Mouse (Mus musculus): Measurements from ENCODE around the gene Sstr4. TPM values are rescaled to one million over a fixed set of nuclear protein-coding genes. Genes with fewer than 3 reads are reported as not detected.

Gene Sstr4
- polyA plus RNA-seq, 1 experiment from 2014 or later: 3.5 TPM

- 83% methylated on average over 4 of the region's 4 CpGs for WGBS
- no peak overlapping the region for H3K9ac ChIP-seq (replicated peaks; ENCODE audit: low read depth, low read length)
- no peaks in the 10 kb centered on the region for H3K27me3 ChIP-seq (ENCODE audit: control insufficient read depth, insufficient read depth, low read length)
- no peaks in the 10 kb centered on the region for H3K9me3 ChIP-seq (ENCODE audit: control insufficient read depth, low read length)
- H3K4me2 ChIP-seq (ENCODE audit: low read depth, low read length): no peak overlapping the region
- H3K4me1 ChIP-seq (ENCODE audit: control insufficient read depth, insufficient read depth, low read length): no peaks in the 10 kb centered on the region
- no peaks in the 10 kb centered on the region for H3K36me3 ChIP-seq (ENCODE audit: control insufficient read depth, insufficient read depth, low read length)
- H3K27ac ChIP-seq (ENCODE audit: low read depth, low read length): no peak overlapping the region
- no peak for ATAC-seq (ENCODE audit: low read depth)
- no peak overlapping the region for H3K4me3 ChIP-seq (ENCODE audit: low read depth, low read length)
These were observed 23.2 kb upstream of the Sstr4 start for GRCm38 (mm10) chr2:148371743-148372630.

- H3K27me3 ChIP-seq (ENCODE audit: control insufficient read depth, insufficient read depth, low read length): no peaks in the 10 kb centered on the region
These were observed 21.5 kb upstream of the Sstr4 start for GRCm38 (mm10) chr2:148373602-148374071.

GRCm38 (mm10) chr2:148375326-148376150 lies 19.6 kb upstream of the Sstr4 start:
- H3K36me3 ChIP-seq (ENCODE audit: control insufficient read depth, insufficient read depth, low read length): no peaks in the 10 kb centered on the region
- H3K9me3 ChIP-seq (ENCODE audit: control insufficient read depth, low read length): no peaks in the 10 kb centered on the region
- H3K4me1 ChIP-seq (ENCODE audit: control insufficient read depth, insufficient read depth, low read length): no peaks in the 10 kb centered on the region
- no peak overlapping the region for H3K4me3 ChIP-seq (ENCODE audit: low read depth, low read length)
- H3K4me2 ChIP-seq (ENCODE audit: low read depth, low read length): no peak overlapping the region
- H3K9ac ChIP-seq (replicated peaks; ENCODE audit: low read depth, low read length): no peak overlapping the region
- no peak overlapping the region for H3K27ac ChIP-seq (ENCODE audit: low read depth, low read length)
- no peak for ATAC-seq (ENCODE audit: low read depth)
- H3K27me3 ChIP-seq (ENCODE audit: control insufficient read depth, insufficient read depth, low read length): no peaks in the 10 kb centered on the region
- WGBS: 76% methylated on average over 10 of the region's 10 CpGs

More at GRCm38 (mm10) chr2:148373602-148374071, 21.5 kb upstream of the Sstr4 start:
- no peaks in the 10 kb centered on the region for H3K9me3 ChIP-seq (ENCODE audit: control insufficient read depth, low read length)
- 78% methylated on average over 2 of the region's 2 CpGs for WGBS
- H3K36me3 ChIP-seq (ENCODE audit: control insufficient read depth, insufficient read depth, low read length): no peaks in the 10 kb centered on the region
- no peak overlapping the region for H3K9ac ChIP-seq (replicated peaks; ENCODE audit: low read depth, low read length)
- no peak overlapping the region for H3K4me2 ChIP-seq (ENCODE audit: low read depth, low read length)
- no peak for ATAC-seq (ENCODE audit: low read depth)
- H3K27ac ChIP-seq (ENCODE audit: low read depth, low read length): no peak overlapping the region
- H3K4me1 ChIP-seq (ENCODE audit: control insufficient read depth, insufficient read depth, low read length): no peaks in the 10 kb centered on the region
- no peak overlapping the region for H3K4me3 ChIP-seq (ENCODE audit: low read depth, low read length)

- no peak overlapping the region for H3K4me3 ChIP-seq (ENCODE audit: low read depth, low read length)
- H3K9me3 ChIP-seq (ENCODE audit: control insufficient read depth, low read length): no peaks in the 10 kb centered on the region
- no peak overlapping the region for H3K4me2 ChIP-seq (ENCODE audit: low read depth, low read length)
- no peak overlapping the region for H3K9ac ChIP-seq (replicated peaks; ENCODE audit: low read depth, low read length)
- ATAC-seq (ENCODE audit: low read depth): no peak
- 85% methylated on average over 1 of the region's 1 CpGs for WGBS
- no peaks in the 10 kb centered on the region for H3K36me3 ChIP-seq (ENCODE audit: control insufficient read depth, insufficient read depth, low read length)
- H3K4me1 ChIP-seq (ENCODE audit: control insufficient read depth, insufficient read depth, low read length): no peaks in the 10 kb centered on the region
- H3K27me3 ChIP-seq (ENCODE audit: control insufficient read depth, insufficient read depth, low read length): no peaks in the 10 kb centered on the region
- H3K27ac ChIP-seq (ENCODE audit: low read depth, low read length): no peak overlapping the region
These were observed 16.3 kb upstream of the Sstr4 start for GRCm38 (mm10) chr2:148378817-148379342.

GRCm38 (mm10) chr2:148379899-148380413 lies 15.2 kb upstream of the Sstr4 start:
- no peaks in the 10 kb centered on the region for H3K36me3 ChIP-seq (ENCODE audit: control insufficient read depth, insufficient read depth, low read length)
- no peak for ATAC-seq (ENCODE audit: low read depth)
- H3K27ac ChIP-seq (ENCODE audit: low read depth, low read length): no peak overlapping the region
- no peak overlapping the region for H3K9ac ChIP-seq (replicated peaks; ENCODE audit: low read depth, low read length)
- no peaks in the 10 kb centered on the region for H3K27me3 ChIP-seq (ENCODE audit: control insufficient read depth, insufficient read depth, low read length)
- no peaks in the 10 kb centered on the region for H3K4me1 ChIP-seq (ENCODE audit: control insufficient read depth, insufficient read depth, low read length)
- H3K4me2 ChIP-seq (ENCODE audit: low read depth, low read length): no peak overlapping the region
- H3K4me3 ChIP-seq (ENCODE audit: low read depth, low read length): no peak overlapping the region
- 83% methylated on average over 1 of the region's 1 CpGs for WGBS
- H3K9me3 ChIP-seq (ENCODE audit: control insufficient read depth, low read length): no peaks in the 10 kb centered on the region

GRCm38 (mm10) chr2:148381076-148381475 lies 14.1 kb upstream of the Sstr4 start:
- Histone ChIP-seq H3K4me3 (ENCODE audit: low read depth, low read length) (no peak overlapping the region), H3K4me2 (ENCODE audit: low read depth, low read length) (no peak overlapping the region), H3K9ac (replicated peaks; ENCODE audit: low read depth, low read length) (no peak overlapping the region), H3K4me1 (ENCODE audit: control insufficient read depth, insufficient read depth, low read length) (no peaks in the 10 kb centered on the region), H3K9me3 (ENCODE audit: control insufficient read depth, low read length) (no peaks in the 10 kb centered on the region), H3K27ac (ENCODE audit: low read depth, low read length) (no peak overlapping the region), H3K27me3 (ENCODE audit: control insufficient read depth, insufficient read depth, low read length) (no peaks in the 10 kb centered on the region), H3K36me3 (ENCODE audit: control insufficient read depth, insufficient read depth, low read length) (no peaks in the 10 kb centered on the region)
- WGBS: 89% methylated on average over 2 of the region's 2 CpGs
- ATAC-seq (ENCODE audit: low read depth): no peak

GRCm38 (mm10) chr2:148386476-148386875 lies 8.7 kb upstream of the Sstr4 start:
- no peaks in the 10 kb centered on the region for H3K36me3 ChIP-seq (ENCODE audit: control insufficient read depth, insufficient read depth, low read length)
- ATAC-seq (ENCODE audit: low read depth): no peak
- 87% methylated on average over 3 of the region's 3 CpGs for WGBS
- H3K9me3 ChIP-seq (ENCODE audit: control insufficient read depth, low read length): no peaks in the 10 kb centered on the region
- no peaks in the 10 kb centered on the region for H3K27me3 ChIP-seq (ENCODE audit: control insufficient read depth, insufficient read depth, low read length)
- no peak overlapping the region for H3K9ac ChIP-seq (replicated peaks; ENCODE audit: low read depth, low read length)
- no peak overlapping the region for H3K27ac ChIP-seq (ENCODE audit: low read depth, low read length)
- no peak overlapping the region for H3K4me3 ChIP-seq (ENCODE audit: low read depth, low read length)
- H3K4me1 ChIP-seq (ENCODE audit: control insufficient read depth, insufficient read depth, low read length): no peaks in the 10 kb centered on the region
- H3K4me2 ChIP-seq (ENCODE audit: low read depth, low read length): no peak overlapping the region

- Histone ChIP-seq H3K4me2 (ENCODE audit: low read depth, low read length) (no peak overlapping the region), H3K4me3 (ENCODE audit: low read depth, low read length) (no peak overlapping the region), H3K36me3 (ENCODE audit: control insufficient read depth, insufficient read depth, low read length) (no peaks in the 10 kb centered on the region), H3K9ac (replicated peaks; ENCODE audit: low read depth, low read length) (no peak overlapping the region), H3K27ac (ENCODE audit: low read depth, low read length) (no peak overlapping the region), H3K27me3 (ENCODE audit: control insufficient read depth, insufficient read depth, low read length) (no peaks in the 10 kb centered on the region), H3K4me1 (ENCODE audit: control insufficient read depth, insufficient read depth, low read length) (no peaks in the 10 kb centered on the region), H3K9me3 (ENCODE audit: control insufficient read depth, low read length) (no peaks in the 10 kb centered on the region)
- 91% methylated on average over 2 of the region's 2 CpGs for WGBS
- no peak for ATAC-seq (ENCODE audit: low read depth)
These were observed 8.2 kb upstream of the Sstr4 start for GRCm38 (mm10) chr2:148386927-148387326.

Data from neural tube, embryonic 14.5 days (tissue).